Mouse (Mus musculus) lung, embryonic 15.5 days (tissue): ENCODE data around the gene Soat1. TPM values are rescaled to one million over a fixed set of nuclear protein-coding genes. Genes with fewer than 3 reads are reported as not detected.
"Not testable (repeated sequence)": the region's sequence is repeated elsewhere in the genome, so short reads cannot be mapped to it uniquely, and the experiment has no call there.

ENCODE experiments used
- ATAC-seq: fragments of 200-750 bp; cut with Nextera tagmentation; 2 replicates; pipeline ENCODE4 v1.8.0; 2017; ENCODE audit warnings: moderate number of reproducible peaks, borderline replicate concordance; ENCODE audit not compliant: low FRiP score, low TSS enrichment; ENCODE audit errors: extremely low read depth
- H3K27ac ChIP-seq: fragments of 300-500 bp; sonication (generic); 2 replicates; pipeline ENCODE4 v1.5.1; 2015; ENCODE audit warnings: moderate library complexity, mild to moderate bottlenecking, inconsistent platforms
- H3K27me3 ChIP-seq: fragments of 300-500 bp; sonication (generic); 2 replicates; pipeline ENCODE4 v1.6.1; 2015; ENCODE audit warnings: inconsistent platforms
- H3K36me3 ChIP-seq: fragments of 300-500 bp; sonication (generic); 2 replicates; pipeline ENCODE4 v1.6.1; 2015; ENCODE audit warnings: inconsistent platforms
- H3K4me1 ChIP-seq: fragments of 300-500 bp; sonication (generic); 2 replicates; pipeline ENCODE4 v1.6.1; 2015; ENCODE audit warnings: inconsistent platforms
- H3K4me2 ChIP-seq: fragments of 300-500 bp; sonication (generic); 2 replicates; pipeline ENCODE4 v1.6.1; 2015; ENCODE audit warnings: inconsistent platforms, mild to moderate bottlenecking, moderate library complexity
- H3K4me3 ChIP-seq: fragments of 300-500 bp; sonication (generic); 2 replicates; pipeline ENCODE4 v1.5.1; 2015; ENCODE audit warnings: mild to moderate bottlenecking, inconsistent platforms
- H3K9ac ChIP-seq: fragments of 300-500 bp; sonication (generic); 2 replicates; pipeline ENCODE4 v1.6.1; 2015; ENCODE audit warnings: inconsistent platforms
- H3K9me3 ChIP-seq: fragments of 300-500 bp; sonication (generic); 2 replicates; pipeline ENCODE4 v1.6.1; 2016; ENCODE audit warnings: inconsistent platforms
- WGBS: fragments of 180-500 bp; shearing (Covaris S2); methylation state at CpG from one replicate; pipeline ENCODE4 v1.1.7; 2015; 5-methylcytosine and 5-hydroxymethylcytosine counted together
- polyA plus RNA-seq: library from polyadenylated mRNA; unstranded; fragments of >200 nt; fragmentation: Nextera tagmentation; extraction: Ambion mirVana; gene quantifications from 2 replicates; pipeline ENCODE4 v1.2.1, GENCODE M21; 2015

Soat1 gene
- polyA plus RNA-seq, 1 experiment from 2014 or later = 37.0 TPM

- no peak for ATAC-seq
- H3K4me2 ChIP-seq = no peak overlapping the region
- 71% methylated on average over 6 of the region's 6 CpGs for WGBS
- no peak overlapping the region for H3K27ac ChIP-seq
- H3K27me3 ChIP-seq = no peaks in the 10 kb centered on the region
- peaks cover 5% of the 10 kb centered on the region; the same call in 1 of the 2 replicates for H3K4me1 ChIP-seq
- no peak overlapping the region for H3K4me3 ChIP-seq
- H3K9ac ChIP-seq = no peak overlapping the region
- H3K9me3 ChIP-seq = no peaks in the 10 kb centered on the region
- H3K36me3 ChIP-seq = no peaks in the 10 kb centered on the region
Observed at GRCm38 (mm10) chr1:156422856-156423255, 51.3 kb downstream of the Soat1 start.

- H3K4me1 ChIP-seq = peaks cover 5% of the 10 kb centered on the region; the same call in 1 of the 2 replicates
- peak within 1 kb of the TSS; percentile 66 for H3K4me3 ChIP-seq
- H3K9ac ChIP-seq = peak within 1 kb of the TSS; percentile 40
- H3K27ac ChIP-seq = peak within 1 kb of the TSS; percentile 72
- no peaks in the 10 kb centered on the region for H3K9me3 ChIP-seq
- H3K27me3 ChIP-seq = no peaks in the 10 kb centered on the region
- peak within 1 kb of the TSS; percentile 60 for H3K4me2 ChIP-seq
- 0% methylated on average over 44 of the region's 44 CpGs for WGBS
- H3K36me3 ChIP-seq = no peaks in the 10 kb centered on the region
- peak; percentile 94 for ATAC-seq
Observed at GRCm38 (mm10) chr1:156420671-156421297, 53.3 kb downstream of the Soat1 start, which contains the start of gene Axdnd1. Gene Axdnd1, minus strand, starts transcription at chr1:156421159.

- Histone ChIP-seq H3K27me3 (no peaks in the 10 kb centered on the region), H3K27ac (no peak overlapping the region), H3K4me2 (no peak overlapping the region), H3K9me3 (no peaks in the 10 kb centered on the region), H3K4me1 (peaks cover 5% of the 10 kb centered on the region; the same call in 1 of the 2 replicates), H3K9ac (no peak overlapping the region), H3K4me3 (no peak overlapping the region), H3K36me3 (no peaks in the 10 kb centered on the region)
- WGBS = 58% methylated on average over 4 of the region's 4 CpGs
- ATAC-seq = no peak
Observed at GRCm38 (mm10) chr1:156418170-156418569, 56.0 kb downstream of the Soat1 start.

DNA sequence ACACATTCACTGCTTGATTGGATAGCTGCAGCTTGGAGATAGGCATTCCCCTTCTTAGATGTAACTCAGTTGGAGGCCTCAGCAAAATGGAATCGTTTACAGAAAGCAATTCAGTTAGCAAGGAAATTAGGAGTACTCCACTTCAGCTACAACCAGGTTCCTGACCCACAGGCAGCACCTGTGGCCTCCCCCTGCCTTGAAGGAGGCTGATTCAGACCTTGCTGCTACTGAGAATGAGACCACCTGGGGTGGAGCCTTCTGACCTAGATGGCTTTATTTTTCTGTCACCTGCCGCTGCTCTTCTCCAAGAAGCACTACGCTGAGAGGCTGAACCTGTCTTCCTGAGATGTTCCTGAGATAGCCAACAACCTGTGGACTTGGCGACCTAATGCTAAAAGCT lies 65.6 kb downstream of the Soat1 start:
- Histone ChIP-seq H3K4me1 (no peaks in the 10 kb centered on the region), H3K36me3 (no peaks in the 10 kb centered on the region), H3K27me3 (no peaks in the 10 kb centered on the region), H3K9ac (no peak overlapping the region), H3K9me3 (no peaks in the 10 kb centered on the region), H3K4me2 (no peak overlapping the region), H3K27ac (no peak overlapping the region), H3K4me3 (no peak overlapping the region)
- ATAC-seq = no peak
- WGBS = 56% methylated on average over 4 of the region's 4 CpGs

- Histone ChIP-seq H3K4me3 (no peak overlapping the region), H3K4me1 (no peaks in the 10 kb centered on the region), H3K9me3 (no peaks in the 10 kb centered on the region), H3K9ac (no peak overlapping the region), H3K4me2 (no peak overlapping the region), H3K27ac (no peak overlapping the region), H3K36me3 (no peaks in the 10 kb centered on the region), H3K27me3 (no peaks in the 10 kb centered on the region)
- peak; percentile 35; the same call in 1 of the 2 replicates for ATAC-seq
- WGBS = 37% methylated on average over 3 of the region's 3 CpGs
Observed at GRCm38 (mm10) chr1:156408004-156408403, 66.1 kb downstream of the Soat1 start.

DNA sequence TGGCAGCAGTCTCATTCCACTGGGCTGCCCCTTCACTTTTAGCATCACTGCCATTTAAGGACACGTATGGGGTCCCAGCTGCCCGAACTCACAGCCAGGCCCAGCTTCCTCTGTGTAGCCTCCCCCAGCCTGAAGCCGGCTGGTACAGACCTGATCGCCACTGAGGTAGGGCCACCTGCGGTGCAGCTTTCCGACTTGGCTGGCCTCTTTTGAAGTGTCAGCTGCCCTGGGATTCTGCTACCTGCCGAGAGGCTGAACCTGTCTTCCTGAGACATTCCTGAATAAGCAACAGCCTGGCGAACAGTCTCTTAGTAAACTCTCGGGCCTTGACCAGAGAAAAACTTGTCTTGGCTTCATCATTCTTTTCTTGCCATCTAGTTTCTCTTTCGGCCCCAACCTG lies 70.9 kb downstream of the Soat1 start:
- ATAC-seq = no peak; the same call in 1 of the 2 replicates
- H3K9ac ChIP-seq = no peak overlapping the region
- no peaks in the 10 kb centered on the region for H3K9me3 ChIP-seq
- 44% methylated on average over 10 of the region's 10 CpGs for WGBS
- no peaks in the 10 kb centered on the region for H3K27me3 ChIP-seq
- H3K4me2 ChIP-seq = no peak overlapping the region
- no peaks in the 10 kb centered on the region for H3K4me1 ChIP-seq
- H3K27ac ChIP-seq = no peak overlapping the region
- no peak overlapping the region for H3K4me3 ChIP-seq
- H3K36me3 ChIP-seq = no peaks in the 10 kb centered on the region

DNA sequence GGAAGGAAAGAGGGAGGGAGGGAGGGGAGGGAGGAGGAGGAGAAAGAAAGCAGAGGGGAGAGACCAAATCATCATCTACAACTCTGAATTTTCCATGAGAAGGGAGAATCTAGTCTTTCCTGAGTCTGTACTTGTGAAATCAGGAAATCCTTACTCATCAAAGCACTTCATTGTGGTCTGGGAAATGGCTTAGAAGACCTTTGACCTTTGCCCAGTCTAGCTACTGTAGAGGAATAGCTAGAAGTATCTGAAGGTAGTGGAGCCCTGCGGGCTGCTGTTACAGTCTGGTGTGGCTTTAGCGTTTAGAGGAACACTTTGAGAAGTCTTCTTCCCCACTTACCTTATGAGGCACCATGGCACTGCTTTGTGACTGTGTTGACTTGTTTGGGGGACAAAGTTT lies 71.6 kb downstream of the Soat1 start:
- ATAC-seq = no peak
- WGBS = 46% methylated on average over 2 of the region's 2 CpGs
- Histone ChIP-seq H3K4me3 (no peak overlapping the region), H3K36me3 (no peaks in the 10 kb centered on the region), H3K9me3 (no peaks in the 10 kb centered on the region), H3K9ac (no peak overlapping the region), H3K4me2 (no peak overlapping the region), H3K27ac (no peak overlapping the region), H3K27me3 (no peaks in the 10 kb centered on the region), H3K4me1 (no peaks in the 10 kb centered on the region)

DNA sequence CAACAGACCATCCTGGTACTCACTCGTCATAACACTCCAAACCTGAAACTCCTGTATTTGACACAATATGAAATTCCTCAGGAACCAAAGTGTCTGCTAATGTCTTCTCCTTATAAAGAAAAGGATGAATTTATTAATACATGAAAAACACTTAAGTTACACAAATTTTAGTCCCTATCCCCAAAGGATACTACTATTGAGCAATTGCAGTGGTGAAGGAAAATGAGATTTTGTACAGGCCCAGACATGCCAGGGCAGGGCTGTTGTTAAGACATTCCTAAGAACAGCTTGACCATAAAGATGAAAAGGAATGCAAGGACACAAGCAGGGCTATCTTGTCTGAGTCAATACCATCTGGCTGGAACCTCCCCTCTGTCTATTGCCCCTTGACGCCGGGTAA lies 74.0 kb downstream of the Soat1 start:
- not testable (repeated sequence) for H3K9ac ChIP-seq, H3K4me2 ChIP-seq, H3K9me3 ChIP-seq, ATAC-seq, H3K27me3 ChIP-seq, H3K36me3 ChIP-seq, H3K27ac ChIP-seq, H3K4me1 ChIP-seq, H3K4me3 ChIP-seq
- 41% methylated on average over 3 of the region's 3 CpGs for WGBS

GRCm38 (mm10) chr1:156393148-156393547 lies 81.0 kb downstream of the Soat1 start:
- WGBS = 69% methylated on average over 4 of the region's 4 CpGs

DNA sequence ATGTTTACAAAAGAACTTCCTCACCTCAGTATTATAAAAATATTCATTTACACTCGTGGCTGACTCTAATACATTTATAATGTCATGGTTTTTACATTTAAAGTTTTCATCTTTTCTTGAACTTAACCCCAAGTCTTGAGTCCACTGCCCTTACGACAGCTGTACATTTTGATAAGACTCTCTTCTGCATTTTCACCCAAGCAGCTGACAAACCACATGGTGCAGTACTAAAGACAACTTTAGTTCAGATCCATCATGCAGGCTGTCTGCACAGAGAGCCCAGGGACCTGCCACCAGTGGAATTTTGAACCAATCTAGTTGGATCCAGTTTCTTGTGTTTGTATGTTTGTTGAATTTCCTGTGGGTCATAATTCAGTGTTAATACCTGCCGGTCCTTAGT lies 87.3 kb downstream of the Soat1 start:
- ATAC-seq = no peak
- H3K4me3 ChIP-seq = no peak overlapping the region
- H3K27me3 ChIP-seq = no peaks in the 10 kb centered on the region
- H3K4me2 ChIP-seq = no peak overlapping the region
- WGBS = 48% methylated on average over 3 of the region's 3 CpGs
- no peak overlapping the region for H3K27ac ChIP-seq
- no peaks in the 10 kb centered on the region for H3K36me3 ChIP-seq
- no peak overlapping the region for H3K9ac ChIP-seq
- H3K9me3 ChIP-seq = no peaks in the 10 kb centered on the region
- no peaks in the 10 kb centered on the region for H3K4me1 ChIP-seq

More at GRCm38 (mm10) chr1:156393148-156393547, 81.0 kb downstream of the Soat1 start:
- Histone ChIP-seq H3K27me3 (no peaks in the 10 kb centered on the region), H3K36me3 (no peaks in the 10 kb centered on the region), H3K9me3 (no peaks in the 10 kb centered on the region), H3K4me2 (no peak overlapping the region), H3K9ac (no peak overlapping the region), H3K27ac (no peak overlapping the region), H3K4me1 (no peaks in the 10 kb centered on the region), H3K4me3 (no peak overlapping the region)
- ATAC-seq = no peak

GRCm38 (mm10) chr1:156386232-156386631 lies 87.9 kb downstream of the Soat1 start:
- Histone ChIP-seq H3K4me2 (no peak overlapping the region), H3K4me3 (no peak overlapping the region), H3K27me3 (no peaks in the 10 kb centered on the region), H3K27ac (no peak overlapping the region), H3K9ac (no peak overlapping the region), H3K4me1 (no peaks in the 10 kb centered on the region), H3K36me3 (no peaks in the 10 kb centered on the region), H3K9me3 (no peaks in the 10 kb centered on the region)
- WGBS = 83% methylated on average over 4 of the region's 4 CpGs
- no peak for ATAC-seq

GRCm38 (mm10) chr1:156381217-156381616 lies 92.9 kb downstream of the Soat1 start:
- Histone ChIP-seq H3K4me3 (no peak overlapping the region), H3K27me3 (no peaks in the 10 kb centered on the region), H3K27ac (no peak overlapping the region), H3K9ac (no peak overlapping the region), H3K4me1 (no peaks in the 10 kb centered on the region), H3K9me3 (no peaks in the 10 kb centered on the region), H3K36me3 (no peaks in the 10 kb centered on the region), H3K4me2 (no peak overlapping the region)
- WGBS = 90% methylated on average over 3 of the region's 3 CpGs
- no peak for ATAC-seq
